Mouse (Mus musculus): ENCODE data around the gene Etfdh. TPM values are rescaled to one million over a fixed set of nuclear protein-coding genes. Genes with fewer than 3 reads are reported as not detected.
A peak's percentile ranks its signal among the peaks of the same experiment; 100 is the strongest.

The Etfdh gene
- total RNA-seq (2018; cell fraction: chromatin; rRNA removed), result 10 to 100 TPM in 17 of 26 experiments, 1 to 10 TPM in 9; 6.5 to 32.7 (median 12.4) TPM
- total RNA-seq (2018; cell fraction: cytosol; rRNA removed), result 10 to 100 TPM; 17.8 to 35.7 (median 25.1) TPM
- 10 to 100 TPM in 22 of 26 experiments, 1 to 10 TPM in 4; 9.4 to 36.5 (median 13.4) TPM for total RNA-seq (2018; cell fraction: nucleus; rRNA removed)
- 26.5 to 47.0 TPM (median 31.6 TPM) in 3 replicates for polyA plus RNA-seq (2018)

- peak within 1 kb of the TSS; percentile 44 for H3K27ac ChIP-seq
- no peaks in the 10 kb centered on the region for H3K36me3 ChIP-seq (ENCODE audit: inconsistent target)
- 3% methylated on average over 11 of the region's 11 CpGs for WGBS (ENCODE audit: missing documents)
- H3K4me3 ChIP-seq (ENCODE audit: inconsistent target), result peak within 1 kb of the TSS; percentile 90
- peaks cover 22% of the 10 kb centered on the region; the same call in 1 of the 2 replicates for H3K79me2 ChIP-seq (ENCODE audit: inconsistent target)
Observed at GRCm38 (mm10) chr3:79629416-79629730, at the start of gene Etfdh. Gene Etfdh, minus strand, starts transcription at chr3:79629500.

GRCm38 (mm10) chr3:79676411-79676810 is 47.1 kb upstream of the Etfdh start:
- Histone ChIP-seq H3K36me3 (ENCODE audit: inconsistent target) (no peaks in the 10 kb centered on the region), H3K27ac (no peak overlapping the region), H3K4me3 (ENCODE audit: inconsistent target) (no peak overlapping the region), H3K79me2 (ENCODE audit: inconsistent target) (no peaks in the 10 kb centered on the region)
- 52% methylated on average over 3 of the region's 3 CpGs for WGBS (ENCODE audit: missing documents)

- WGBS (ENCODE audit: missing documents), result 88% methylated on average over 5 of the region's 5 CpGs
- no peak overlapping the region for H3K27ac ChIP-seq
- no peak overlapping the region for H3K4me3 ChIP-seq (ENCODE audit: inconsistent target)
- H3K36me3 ChIP-seq (ENCODE audit: inconsistent target), result no peaks in the 10 kb centered on the region
- H3K79me2 ChIP-seq (ENCODE audit: inconsistent target), result no peaks in the 10 kb centered on the region
Observed at GRCm38 (mm10) chr3:79674641-79675040, 45.3 kb upstream of the Etfdh start.

- Histone ChIP-seq H3K36me3 (ENCODE audit: inconsistent target) (no peaks in the 10 kb centered on the region), H3K79me2 (ENCODE audit: inconsistent target) (no peaks in the 10 kb centered on the region), H3K4me3 (ENCODE audit: inconsistent target) (no peak overlapping the region), H3K27ac (no peak overlapping the region)
- 9% methylated on average over 4 of the region's 4 CpGs for WGBS (ENCODE audit: missing documents)
Observed at GRCm38 (mm10) chr3:79673082-79673481, 43.8 kb upstream of the Etfdh start.

- H3K36me3 ChIP-seq (ENCODE audit: inconsistent target), result no peaks in the 10 kb centered on the region
- no peak overlapping the region for H3K27ac ChIP-seq
- no peaks in the 10 kb centered on the region for H3K79me2 ChIP-seq (ENCODE audit: inconsistent target)
Observed at GRCm38 (mm10) chr3:79672188-79672587, 42.9 kb upstream of the Etfdh start.

GRCm38 (mm10) chr3:79670556-79670955 is 41.3 kb upstream of the Etfdh start:
- 92% methylated on average over 7 of the region's 7 CpGs for WGBS (ENCODE audit: missing documents)
- Histone ChIP-seq H3K36me3 (ENCODE audit: inconsistent target) (no peaks in the 10 kb centered on the region), H3K27ac (no peak overlapping the region), H3K4me3 (ENCODE audit: inconsistent target) (no peak overlapping the region), H3K79me2 (ENCODE audit: inconsistent target) (no peaks in the 10 kb centered on the region)

More at GRCm38 (mm10) chr3:79672188-79672587, 42.9 kb upstream of the Etfdh start:
- no peak overlapping the region for H3K4me3 ChIP-seq (ENCODE audit: inconsistent target)
- 90% methylated on average over 16 of the region's 16 CpGs for WGBS (ENCODE audit: missing documents)

GRCm38 (mm10) chr3:79664787-79665408 is 35.6 kb upstream of the Etfdh start:
- no peak overlapping the region for H3K4me3 ChIP-seq (ENCODE audit: inconsistent target)
- H3K79me2 ChIP-seq (ENCODE audit: inconsistent target), result no peaks in the 10 kb centered on the region
- 46% methylated on average over 9 of the region's 9 CpGs for WGBS (ENCODE audit: missing documents)
- H3K36me3 ChIP-seq (ENCODE audit: inconsistent target), result no peaks in the 10 kb centered on the region
- H3K27ac ChIP-seq, result no peak overlapping the region

- no peaks in the 10 kb centered on the region for H3K36me3 ChIP-seq (ENCODE audit: inconsistent target)
- no peak overlapping the region for H3K4me3 ChIP-seq (ENCODE audit: inconsistent target)
- H3K27ac ChIP-seq, result no peak overlapping the region
- 71% methylated on average over 5 of the region's 5 CpGs for WGBS (ENCODE audit: missing documents)
- H3K79me2 ChIP-seq (ENCODE audit: inconsistent target), result no peaks in the 10 kb centered on the region
Observed at GRCm38 (mm10) chr3:79656682-79657081, 27.4 kb upstream of the Etfdh start.

- Histone ChIP-seq H3K27ac (no peak overlapping the region), H3K79me2 (ENCODE audit: inconsistent target) (no peaks in the 10 kb centered on the region), H3K36me3 (ENCODE audit: inconsistent target) (no peaks in the 10 kb centered on the region), H3K4me3 (ENCODE audit: inconsistent target) (no peak overlapping the region)
- 91% methylated on average over 6 of the region's 6 CpGs for WGBS (ENCODE audit: missing documents)
Observed at GRCm38 (mm10) chr3:79652129-79652528, 22.8 kb upstream of the Etfdh start.

GRCm38 (mm10) chr3:79628561-79629415 is 512 bp downstream of the Etfdh start, which contains the start of gene 4930579G24Rik:
Gene 4930579G24Rik, plus strand, starts transcription at chr3:79629079.
- Histone ChIP-seq H3K27ac (peak within 1 kb of the TSS; percentile 44), H3K4me3 (ENCODE audit: inconsistent target) (peak within 1 kb of the TSS; percentile 90), H3K79me2 (ENCODE audit: inconsistent target) (peaks cover 22% of the 10 kb centered on the region; the same call in 1 of the 2 replicates), H3K36me3 (ENCODE audit: inconsistent target) (no peaks in the 10 kb centered on the region)
- WGBS (ENCODE audit: missing documents), result under 1% methylated on average over 60 of the region's 60 CpGs

- WGBS (ENCODE audit: missing documents), result 2% methylated on average over 9 of the region's 9 CpGs
- H3K27ac ChIP-seq, result peak overlapping the region; percentile 44; the same call in 1 of the 2 replicates
- H3K36me3 ChIP-seq (ENCODE audit: inconsistent target), result no peaks in the 10 kb centered on the region
- H3K4me3 ChIP-seq (ENCODE audit: inconsistent target), result peak overlapping the region; percentile 90
- peaks cover 22% of the 10 kb centered on the region; the same call in 1 of the 2 replicates for H3K79me2 ChIP-seq (ENCODE audit: inconsistent target)
Observed at GRCm38 (mm10) chr3:79628182-79628560, 1.1 kb downstream of the Etfdh start.

GRCm38 (mm10) chr3:79627484-79628181 is 1.7 kb downstream of the Etfdh start:
- Histone ChIP-seq H3K4me3 (ENCODE audit: inconsistent target) (peak overlapping the region; percentile 90), H3K36me3 (ENCODE audit: inconsistent target) (peaks cover 3% of the 10 kb centered on the region; the same call in 1 of the 2 replicates), H3K27ac (no peak overlapping the region)

GRCm38 (mm10) chr3:79609886-79610285 is 19.4 kb downstream of the Etfdh start:
- Histone ChIP-seq H3K4me3 (ENCODE audit: inconsistent target) (no peak overlapping the region), H3K79me2 (ENCODE audit: inconsistent target) (no peaks in the 10 kb centered on the region), H3K36me3 (ENCODE audit: inconsistent target) (peaks cover 56% of the 10 kb centered on the region), H3K27ac (no peak overlapping the region)
- 96% methylated on average over 2 of the region's 2 CpGs for WGBS (ENCODE audit: missing documents)

More at GRCm38 (mm10) chr3:79627484-79628181, 1.7 kb downstream of the Etfdh start:
- WGBS (ENCODE audit: missing documents), result 7% methylated on average over 10 of the region's 10 CpGs
- H3K79me2 ChIP-seq (ENCODE audit: inconsistent target), result peaks cover 22% of the 10 kb centered on the region; the same call in 1 of the 2 replicates

GRCm38 (mm10) chr3:79595468-79595867 is 33.8 kb downstream of the Etfdh start:
- peaks cover 47% of the 10 kb centered on the region for H3K36me3 ChIP-seq (ENCODE audit: inconsistent target)
- H3K27ac ChIP-seq, result no peak overlapping the region
- H3K79me2 ChIP-seq (ENCODE audit: inconsistent target), result peaks cover 30% of the 10 kb centered on the region
- H3K4me3 ChIP-seq (ENCODE audit: inconsistent target), result no peak overlapping the region
- 91% methylated on average over 7 of the region's 7 CpGs for WGBS (ENCODE audit: missing documents)

All from macrophage (primary cell).